In the genomic region with DNA sequence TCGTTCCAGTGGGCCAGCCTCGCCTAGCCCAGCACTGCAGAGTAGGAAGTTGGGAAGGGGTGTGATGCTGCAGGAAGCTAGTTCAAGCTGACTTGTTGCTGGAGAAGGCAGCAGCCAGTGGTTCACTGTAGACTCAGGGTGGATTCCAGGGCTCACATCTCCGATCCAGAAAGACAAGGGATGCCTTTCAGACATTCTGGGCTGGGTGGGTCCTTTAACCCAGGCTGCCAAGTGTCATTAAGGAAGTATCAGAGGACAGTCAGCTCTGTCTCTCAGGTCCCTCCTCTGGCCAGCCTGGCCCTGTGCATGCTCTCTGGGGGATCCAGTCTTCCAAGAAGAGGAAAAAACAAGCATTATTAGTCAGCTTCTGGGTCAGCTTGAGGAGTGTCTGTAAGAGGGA, we compare ENCODE assay signal across 19 mouse cellular contexts. TPM values are rescaled to one million over a fixed set of nuclear protein-coding genes. Genes with fewer than 3 reads are reported as not detected.
A peak's percentile ranks its signal among the peaks of the same experiment; 100 is the strongest.
DNase-seq lines count a peak whose midpoint lies in the region; TF ChIP-seq lines count a peak whose summit lies in the region.
"Had no signal": no experiment of that assay in that cellular context is flagged by ENCODE, and none has a peak within 500 bp of the region (broad histone marks: within the 10 kb centered on the region; RNA-seq: fewer than 3 reads in every experiment).

No protein-coding gene starts in this region.

- H3K27me3 ChIP-seq in heart, adult 2 months (ENCODE audit: control insufficient read depth, insufficient read depth, low read length), result no peaks in the 10 kb centered on the region
- H3K27me3 ChIP-seq: neural tube, embryonic 12.5 days had no signal

- peaks cover 36% of the 10 kb centered on the region for H3K4me1 ChIP-seq in heart, adult 2 months (ENCODE audit: control insufficient read depth, insufficient read depth, low read length)
- H3K4me1 ChIP-seq: forebrain, embryonic 10.5 days; neural tube, embryonic 12.5 days had no signal

- intact Hi-C loops in heart, adult 2 months (cut with DNase I), result no loop called here
- intact Hi-C loops in heart, postnatal 10 days (cut with DNase I), result no loop called here
- intact Hi-C loops in left cerebral cortex, postnatal 4 days (cut with DNase I), result no loop called here

- H3K79me2 ChIP-seq in heart, adult 2 months (replicated peaks; ENCODE audit: control insufficient read depth, insufficient read depth, low read length), result no peaks in the 10 kb centered on the region

- TF ChIP-seq CTCF in heart, adult 2 months (IDR thresholded peaks at IDR 0.05), result peak; percentile 28; the same call in 1 of the 2 replicates

- H3K4me3 ChIP-seq in heart, adult 2 months, result no peak overlapping the region
- H3K4me3 ChIP-seq: forebrain, embryonic 10.5 days; hindbrain, embryonic 10.5 days; layer of hippocampus, adult 2 months; neural tube, embryonic 12.5 days had no signal

- no peak overlapping the region for H3K9ac ChIP-seq in heart, adult 2 months (ENCODE audit: low read depth, low read length)
- H3K9ac ChIP-seq: liver, postnatal 0 days; neural tube, embryonic 12.5 days had no signal

- H3K27ac ChIP-seq in heart, adult 2 months, result peak overlapping the region; percentile 78
- H3K27ac ChIP-seq: forebrain, embryonic 10.5 days; hindbrain, embryonic 10.5 days; hindbrain, postnatal 0 days; layer of hippocampus, adult 2 months; neural tube, embryonic 12.5 days had no signal

- no peaks in the 10 kb centered on the region for H3K36me3 ChIP-seq in heart, adult 2 months (ENCODE audit: control insufficient read depth, insufficient read depth, low read length)
- H3K36me3 ChIP-seq: forebrain, embryonic 10.5 days; hindbrain, embryonic 10.5 days; neural tube, embryonic 12.5 days had no signal

- TF ChIP-seq POLR2A in heart, adult 2 months (IDR thresholded peaks at IDR 0.05; ENCODE audit: insufficient read depth, low read depth, low read length), result no peak

- peak; percentile 47 to 65 for DNase-seq in heart, adult 2 months
- no peak for DNase-seq in heart, postnatal 4 days
- DNase-seq in lung, postnatal 36 days, result peak; percentile 35
- no peak for DNase-seq in lung, postnatal 25 days (ENCODE audit: low spot score)
- peak; percentile 46 to 55 for DNase-seq in heart, postnatal 10 days
- no peak for DNase-seq in left cerebral cortex, adult 18-20 months (ENCODE audit: low spot score in 2 of 2)
- no peak for DNase-seq in left cerebral cortex, postnatal 4 days
- DNase-seq: B cell, adult 2 months; cerebellum, adult 8-10 months; kidney, postnatal 14 days; layer of hippocampus, postnatal 36 days; liver, postnatal 0 days; spleen, adult 18-20 months; thymus, postnatal 36 days had no signal

- 34% methylated on average over 3 of the region's 3 CpGs for WGBS in heart, adult 2 months

- peak; percentile 47 for TF ChIP-seq EP300 in heart, adult 2 months (IDR thresholded peaks at IDR 0.05; ENCODE audit: insufficient read depth, low read depth, low read length)

RNA-seq across cellular contexts. Expression of gene Neurl1b, which starts 26.5 kb away (rescaled TPM):
- total RNA-seq in heart, adult 2 months (2021), result 1 to 10 TPM; 3.9 to 5.0 TPM
- 4.6 and 4.7 TPM in 2 replicates for polyA plus RNA-seq in heart, adult 2 months (2012; rRNA removed)
- total RNA-seq in heart, postnatal 4 days (2021), result 10 to 100 TPM; 81.4 to 87.9 TPM
- 10 to 100 TPM; 23.8 to 24.3 TPM for total RNA-seq in heart, postnatal 10 days (2021)
- 10 to 100 TPM; 75.1 to 77.0 TPM for total RNA-seq in left cerebral cortex, adult 18-20 months (2021)
- 10 to 100 TPM; 85.3 to 88.4 TPM for total RNA-seq in left cerebral cortex, postnatal 4 days (2021)

Comparison
In these comparisons a context has a peak if more than half of its experiments do, and no peak if none do; other contexts are left out.
1. DNase-seq: peak in heart, adult 2 months (2 of 2), lung, postnatal 36 days (single experiment) and heart, postnatal 10 days (2 of 2); none in heart, postnatal 4 days (single experiment), lung, postnatal 25 days (single experiment), left cerebral cortex, adult 18-20 months (0 of 2) and left cerebral cortex, postnatal 4 days (single experiment).
2. RNA of gene Neurl1b, which starts 26.5 kb away (total RNA-seq): 85.3 to 88.4 TPM in left cerebral cortex, postnatal 4 days, 81.4 to 87.9 TPM in heart, postnatal 4 days, 75.1 to 77.0 TPM in left cerebral cortex, adult 18-20 months and 23.8 to 24.3 TPM in heart, postnatal 10 days; 3.9 to 5.0 TPM in heart, adult 2 months; every median in the first group is over 4 times any median in the second.